ENCODE assay signal across 9 mouse cellular contexts in the genomic region with DNA sequence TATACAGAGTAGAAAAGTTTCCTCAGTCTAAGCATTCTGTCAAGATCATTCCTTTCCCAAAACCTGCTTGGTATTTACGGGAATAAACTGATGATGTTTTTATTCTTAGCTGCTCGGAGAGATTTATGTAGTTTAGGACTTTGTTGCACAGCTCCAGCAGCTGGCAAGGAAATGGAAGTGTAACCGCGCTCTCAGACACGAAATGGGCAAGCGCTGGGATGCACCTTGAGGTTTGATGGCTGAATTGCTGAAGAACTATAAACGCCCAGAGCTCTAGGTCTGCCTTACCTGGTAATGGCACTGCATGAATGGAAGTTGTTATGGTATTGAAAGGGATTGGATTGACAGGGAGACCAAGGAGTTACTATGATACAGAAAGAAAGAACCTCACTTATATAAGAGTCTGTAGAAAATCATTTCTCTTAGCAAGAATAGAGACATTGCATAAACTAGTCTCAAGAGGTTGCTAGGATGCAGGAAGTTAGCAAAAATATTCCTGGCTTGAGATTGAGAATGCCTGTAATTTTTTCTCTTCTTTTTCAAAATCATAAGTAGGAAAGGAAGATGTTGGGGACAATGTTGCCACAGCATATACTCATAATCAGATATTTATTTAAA. TPM values are rescaled to one million over a fixed set of nuclear protein-coding genes. Genes with fewer than 3 reads are reported as not detected.
"Had no signal": no experiment of that assay in that cellular context is flagged by ENCODE, and none has a peak within 500 bp of the region (broad histone marks: within the 10 kb centered on the region; RNA-seq: fewer than 3 reads in every experiment).

No protein-coding gene starts in this region.

- DNase-seq: kidney, adult 2 months; kidney, postnatal 25 days; layer of hippocampus, adult 9-11 months; liver, postnatal 0 days; lung, embryonic 14.5 days; spleen, adult 18-20 months; thymus, adult 18-20 months; thymus, postnatal 36 days had no signal

RNA-seq across cellular contexts. Expression of gene Spag16, which starts 27.7 kb away (rescaled TPM):
- total RNA-seq: megakaryocyte, adult 5-6 weeks had no signal
